Mouse (Mus musculus) MN1 (cell line): Measurements from ENCODE around the gene Nip7.
A peak's percentile ranks its signal among the peaks of the same experiment; 100 is the strongest.
"Not testable (repeated sequence)": the region's sequence is repeated elsewhere in the genome, so short reads cannot be mapped to it uniquely, and the experiment has no call there.

Experiments
- DNase-seq: peaks from one replicate; pipeline ENCODE4 v3.0.0-alpha.2; 2016; ENCODE audit warnings: low spot score

Nip7 gene

GRCm38 (mm10) chr8:107056076-107056972 lies at the start of gene Nip7, which contains the start of gene Cog8:
Gene Nip7 (plus strand): TSS chr8:107056877.
Gene Cog8 (minus strand): TSS chr8:107056689.
- peak; percentile 99 for DNase-seq

DNA sequence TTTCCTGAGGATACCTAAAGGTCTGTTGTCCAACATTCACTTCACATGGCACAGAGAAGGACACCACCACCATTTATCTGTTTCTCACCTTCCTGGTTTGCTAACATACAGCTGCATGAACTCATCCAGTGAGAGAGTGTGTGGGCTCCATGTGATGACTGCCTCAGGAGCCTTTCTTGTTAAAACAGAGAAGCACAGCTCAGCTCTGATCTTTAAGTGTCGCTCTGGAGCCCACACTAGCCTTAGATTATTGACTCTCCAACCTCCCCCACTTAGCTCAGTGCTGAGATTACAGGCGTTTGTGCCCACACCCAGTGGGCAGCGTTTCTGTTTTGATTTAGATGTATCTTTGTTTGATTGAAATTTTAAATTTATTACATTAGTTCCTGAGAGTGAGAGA lies 48.9 kb upstream of the Nip7 start:
- DNase-seq = no peak

- DNase-seq = no peak
Measured at GRCm38 (mm10) chr8:107012666-107013065, 44.0 kb upstream of the Nip7 start.

DNA sequence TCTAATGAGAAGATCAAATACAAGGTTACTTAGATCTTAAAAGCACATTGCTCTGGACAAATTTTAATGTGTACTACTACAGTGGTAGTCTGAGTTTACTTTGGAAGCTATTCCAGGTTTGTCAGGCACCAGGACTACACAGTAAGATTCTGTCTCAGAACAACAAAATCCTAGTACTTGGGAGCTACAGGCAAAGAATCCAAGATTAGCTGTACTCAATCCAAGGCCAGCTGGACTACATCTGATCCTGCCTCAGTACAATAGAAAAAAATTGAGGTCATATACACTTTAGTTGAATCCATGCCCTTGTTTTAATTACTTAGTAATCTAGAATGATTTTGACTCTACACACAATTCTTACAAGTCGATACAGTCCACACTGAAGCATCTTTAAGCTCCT lies 41.8 kb upstream of the Nip7 start:
- DNase-seq = no peak

DNA sequence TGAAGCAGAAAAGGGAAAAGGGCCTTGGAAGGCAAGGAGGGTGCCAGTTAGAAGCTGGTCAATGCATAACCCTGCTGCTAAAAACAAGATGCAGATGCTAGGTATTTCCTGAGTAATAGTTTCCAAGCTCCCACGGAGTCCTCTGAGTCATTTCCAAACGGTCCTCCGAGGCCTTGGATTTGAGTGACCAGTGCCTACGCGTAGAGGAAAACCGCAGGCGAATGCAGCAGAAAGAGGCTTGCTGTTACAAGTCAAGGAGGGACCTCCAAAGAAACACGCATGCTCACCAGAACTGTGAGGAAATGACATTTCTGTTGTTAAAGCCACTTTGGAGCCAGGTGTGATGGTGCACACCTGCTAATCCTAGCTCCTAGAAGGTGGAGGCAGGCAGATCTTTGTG lies 33.2 kb upstream of the Nip7 start:
- no peak for DNase-seq

DNA sequence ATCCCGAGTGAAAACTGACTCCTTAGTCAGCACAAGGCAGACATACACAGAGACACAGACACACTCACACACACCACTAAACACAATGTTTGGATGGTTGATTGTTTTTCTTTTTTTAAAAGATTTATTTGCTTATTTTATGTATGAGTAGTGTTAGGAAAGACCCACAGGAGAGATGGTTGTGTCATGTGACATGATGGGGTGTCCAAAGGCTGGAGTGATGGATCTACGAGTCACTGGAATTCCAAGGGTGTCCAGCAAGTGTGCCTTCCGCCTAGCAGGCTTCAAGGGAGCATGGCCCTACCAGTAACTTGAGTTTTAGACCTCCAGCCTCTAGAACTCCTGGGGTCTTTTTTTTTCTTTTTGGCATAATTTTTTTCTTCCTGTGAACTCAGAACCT lies 27.4 kb upstream of the Nip7 start:
- DNase-seq = no peak

- DNase-seq = no peak
Measured at GRCm38 (mm10) chr8:107030058-107030457, 26.6 kb upstream of the Nip7 start.

GRCm38 (mm10) chr8:107030650-107031576 lies 25.8 kb upstream of the Nip7 start, which contains the start of gene Vps4a:
Gene Vps4a (plus strand): TSS chr8:107031222.
- peak; percentile 96 for DNase-seq

GRCm38 (mm10) chr8:107031577-107032090 lies 25.0 kb upstream of the Nip7 start:
- peak; percentile 42 for DNase-seq

DNA sequence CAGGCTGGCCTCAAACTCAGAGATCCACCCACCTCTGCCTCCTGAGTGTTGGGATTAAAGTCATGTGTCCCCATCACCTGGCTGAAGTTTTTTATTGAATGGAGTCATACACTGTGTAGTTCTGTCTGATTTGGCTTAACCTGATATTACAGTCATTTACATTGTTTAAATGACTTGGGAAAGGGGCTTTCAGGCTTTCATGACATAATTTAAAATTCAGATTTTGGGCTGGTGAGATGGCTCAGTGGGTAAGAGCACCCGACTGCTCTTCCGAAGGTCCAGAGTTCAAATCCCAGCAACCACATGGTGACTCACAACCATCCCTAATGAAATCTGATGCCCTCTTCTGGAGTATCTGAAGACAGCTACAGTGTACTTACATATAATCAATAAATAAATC lies 23.1 kb upstream of the Nip7 start:
- DNase-seq = not testable (repeated sequence)

- no peak for DNase-seq
Measured at GRCm38 (mm10) chr8:107035641-107036040, 21.0 kb upstream of the Nip7 start.

DNA sequence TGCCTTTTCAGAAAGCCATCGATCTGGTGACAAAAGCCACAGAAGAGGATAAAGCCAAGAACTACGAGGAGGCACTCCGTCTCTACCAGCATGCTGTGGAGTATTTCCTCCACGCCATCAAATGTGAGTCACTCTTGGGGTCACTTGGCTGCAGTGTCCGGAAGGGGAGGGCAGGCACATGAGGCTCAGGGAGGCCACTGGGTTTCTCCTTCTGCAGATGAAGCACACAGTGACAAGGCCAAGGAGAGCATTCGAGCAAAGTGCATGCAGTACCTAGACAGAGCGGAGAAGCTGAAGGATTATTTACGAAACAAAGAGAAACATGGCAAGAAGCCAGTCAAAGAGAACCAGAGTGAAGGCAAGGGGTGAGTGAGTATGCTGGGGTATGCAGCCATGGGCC lies 20.1 kb upstream of the Nip7 start:
- DNase-seq = no peak

GRCm38 (mm10) chr8:107040632-107041031 lies 16.0 kb upstream of the Nip7 start:
- DNase-seq = no peak

GRCm38 (mm10) chr8:107045478-107045877 lies 11.2 kb upstream of the Nip7 start:
- no peak for DNase-seq

DNA sequence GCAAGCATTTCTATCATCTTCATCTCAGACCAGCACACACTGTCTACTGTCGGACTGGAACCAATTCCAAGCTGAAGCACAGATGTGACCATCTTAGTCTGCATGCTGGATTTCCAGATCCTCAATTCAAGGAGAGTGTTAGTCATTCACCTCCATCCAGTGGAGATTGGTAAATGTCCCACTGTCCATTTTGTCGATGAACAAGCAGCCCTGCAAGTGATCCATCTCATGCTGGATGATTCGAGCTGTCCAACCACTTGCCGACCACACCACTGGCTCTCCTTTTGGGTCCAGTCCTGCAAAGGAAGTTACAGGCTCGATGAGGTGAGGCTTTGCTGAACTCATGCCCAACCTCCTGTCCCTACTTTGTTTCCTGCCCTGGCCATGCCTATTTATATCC lies 9.7 kb upstream of the Nip7 start:
- DNase-seq = no peak

GRCm38 (mm10) chr8:107048061-107048941 lies 8.4 kb upstream of the Nip7 start, which contains the start of gene Pdf:
Gene Pdf (minus strand): TSS chr8:107048614.
- DNase-seq = no peak

DNA sequence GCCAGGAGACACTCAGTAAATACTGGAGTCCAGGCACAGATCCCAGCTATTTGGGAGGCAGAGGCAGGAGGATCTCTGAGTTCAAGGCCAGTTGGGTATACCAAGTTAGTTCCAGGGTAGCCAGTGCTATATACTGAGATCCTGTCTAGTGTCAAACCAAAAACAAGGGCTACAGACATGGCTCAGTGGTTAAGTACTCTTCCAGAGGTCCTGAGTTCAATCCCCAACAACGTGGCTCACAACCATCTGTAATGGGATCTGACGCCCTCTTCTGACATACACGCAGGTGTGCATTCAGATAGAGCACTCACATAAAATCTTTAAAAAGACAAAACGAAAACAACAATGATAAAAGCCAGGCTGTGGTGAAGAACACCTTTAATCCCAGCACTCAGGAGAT lies 7.2 kb upstream of the Nip7 start:
- no peak for DNase-seq

GRCm38 (mm10) chr8:107052046-107052445 lies 4.6 kb upstream of the Nip7 start:
- no peak for DNase-seq

DNA sequence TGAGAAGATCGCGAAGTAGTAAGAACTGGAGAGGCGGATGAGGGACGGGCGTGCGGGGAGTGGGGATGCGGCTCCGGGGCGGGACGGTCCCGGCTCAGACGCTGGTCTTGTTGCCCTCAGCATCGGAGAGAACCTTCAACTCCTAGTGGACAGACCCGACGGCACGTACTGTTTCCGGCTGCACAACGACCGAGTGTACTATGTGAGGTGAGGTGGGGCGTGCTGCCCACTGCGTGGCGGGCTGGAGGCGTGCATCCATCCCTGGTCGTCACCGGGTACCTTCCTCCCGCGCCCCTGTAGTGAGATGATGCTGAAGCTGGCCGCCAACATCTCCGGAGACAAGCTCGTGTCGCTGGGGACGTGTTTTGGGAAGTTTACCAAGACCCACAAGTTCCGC lies 294 bp downstream of the Nip7 start:
- no peak for DNase-seq

- DNase-seq = no peak
Measured at GRCm38 (mm10) chr8:107062613-107063012, 5.9 kb downstream of the Nip7 start.
